Mouse (Mus musculus) cerebellum, adult 2 months (tissue): ENCODE measurements around the gene Azi2.

Source experiments
- CTCF ChIP-seq: fragments of 200-500 bp; IDR thresholded peaks from 2 replicates; pipeline ENCODE4 v1.5.1; 2011; ENCODE audit warnings: low read depth, mild to moderate bottlenecking, control low read depth, low read length, moderate library complexity, borderline replicate concordance; ENCODE audit not compliant: insufficient read depth
- POLR2A ChIP-seq: fragments of 200-500 bp; IDR thresholded peaks from 2 replicates; pipeline ENCODE4 v1.6.1; 2011; ENCODE audit warnings: low read length, control low read depth, borderline replicate concordance; ENCODE audit not compliant: insufficient read depth

DNA sequence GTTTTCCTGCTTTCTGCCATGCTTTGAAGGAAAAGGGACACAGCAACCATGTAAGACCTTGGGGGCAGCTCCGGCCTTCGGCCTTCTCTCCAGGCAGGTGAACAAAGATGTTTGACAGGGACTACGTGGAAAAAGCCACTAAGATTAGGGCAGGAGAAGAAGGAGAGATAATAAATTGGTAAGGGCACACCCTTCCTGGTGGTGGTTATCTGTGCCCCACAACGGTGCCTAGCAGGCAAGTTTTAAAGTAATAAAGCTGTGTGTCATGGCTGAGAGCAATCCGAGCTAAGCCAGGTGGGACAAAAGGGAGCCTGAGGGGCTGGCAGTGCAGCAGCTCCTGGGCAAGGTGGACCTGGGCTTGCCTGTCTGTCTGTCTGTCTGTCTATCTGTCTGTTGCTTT lies 31.8 kb downstream of the Azi2 start:
- TF ChIP-seq CTCF (no peak), POLR2A (no peak)
